Mouse (Mus musculus): Measurements from ENCODE around the gene Amotl1.

GRCm38 (mm10) chr9:14668382-14668781 is 23.5 kb upstream of the Amotl1 start:
- TF ChIP-seq MYOG (IDR thresholded peaks at IDR 0.05; ENCODE audit: control insufficient read depth, extremely low read depth, insufficient read length) (no peak), CTCF (IDR thresholded peaks at IDR 0.05; ENCODE audit: control insufficient read depth, insufficient read depth, insufficient read length) (no peak), MYOD1 (IDR thresholded peaks at IDR 0.05; ENCODE audit: control insufficient read depth, insufficient read length, low read depth) (no peak), MAX (IDR thresholded peaks at IDR 0.05) (no peak)

Data from C2C12 (cell line).